Mouse (Mus musculus) thymus, postnatal 0 days (tissue): ENCODE data around the gene Ankrd13c. TPM values are rescaled to one million over a fixed set of nuclear protein-coding genes. Genes with fewer than 3 reads are reported as not detected.

Source experiments
- polyA plus RNA-seq: library from polyadenylated mRNA; unstranded; fragments of >200 nt; fragmentation: Nextera tagmentation; extraction: Ambion mirVana; gene quantifications from 2 replicates; pipeline ENCODE4 v1.2.1, GENCODE M21; 2015

Gene Ankrd13c
- polyA plus RNA-seq, 1 experiment from 2014 or later, result 16.9 TPM

Other genes starting within 250 kb of the Ankrd13c start
- 10.4 and 11.4 TPM in 2 replicates for gene Cth, start 22.2 kb upstream of the Ankrd13c start, polyA plus RNA-seq
- 361 and 375 TPM in 2 replicates for gene Srsf11, start 89.4 kb downstream of the Ankrd13c start, polyA plus RNA-seq
- gene Lrrc40, start 89.4 kb downstream of the Ankrd13c start, polyA plus RNA-seq, result 43.1 and 46.3 TPM in 2 replicates